Mouse (Mus musculus): ENCODE results near the gene Jph2. TPM values are rescaled to one million over a fixed set of nuclear protein-coding genes. Genes with fewer than 3 reads are reported as not detected.

The Jph2 gene
- total RNA-seq, 2 experiments from 2014 or later = not detected

DNA sequence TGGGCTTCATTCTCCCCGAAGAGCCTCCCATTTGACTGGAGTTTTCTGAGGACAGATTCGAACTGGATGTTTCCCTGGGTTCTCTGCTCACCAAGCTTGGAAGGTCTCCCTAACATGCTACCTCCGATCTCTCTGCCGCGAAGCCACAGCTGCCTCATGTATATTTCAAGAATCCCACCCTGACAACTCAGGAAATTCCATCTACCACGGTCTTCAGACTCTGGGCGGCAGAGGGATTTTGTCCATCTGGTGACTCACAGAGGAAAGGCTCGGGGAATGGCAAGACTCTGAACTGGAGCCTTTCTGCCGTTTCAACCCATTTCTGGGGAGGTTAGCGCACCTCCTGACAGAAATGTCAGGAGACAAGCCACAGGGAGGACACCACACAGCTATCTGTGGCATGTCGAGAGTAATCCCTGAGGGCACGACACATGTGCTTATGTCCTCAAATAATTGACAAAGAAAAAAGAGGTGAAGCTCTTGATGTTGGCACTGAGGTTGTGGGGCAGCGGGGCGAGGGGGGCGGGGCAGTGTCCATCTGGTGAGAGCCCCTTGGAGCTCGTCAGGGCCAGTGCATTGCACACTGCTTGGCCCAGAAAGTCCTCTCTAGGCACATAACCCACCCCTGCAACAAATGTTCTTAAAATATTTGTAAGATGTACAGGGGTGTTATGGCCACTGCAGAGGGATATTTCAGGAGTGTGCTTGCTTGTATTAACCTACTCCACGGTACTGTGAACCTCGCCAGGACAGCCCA, 32.8 kb downstream of the Jph2 start:
- ATAC-seq (replicated peaks; ENCODE audit: poor library complexity, severe bottlenecking) = no peak

DNA sequence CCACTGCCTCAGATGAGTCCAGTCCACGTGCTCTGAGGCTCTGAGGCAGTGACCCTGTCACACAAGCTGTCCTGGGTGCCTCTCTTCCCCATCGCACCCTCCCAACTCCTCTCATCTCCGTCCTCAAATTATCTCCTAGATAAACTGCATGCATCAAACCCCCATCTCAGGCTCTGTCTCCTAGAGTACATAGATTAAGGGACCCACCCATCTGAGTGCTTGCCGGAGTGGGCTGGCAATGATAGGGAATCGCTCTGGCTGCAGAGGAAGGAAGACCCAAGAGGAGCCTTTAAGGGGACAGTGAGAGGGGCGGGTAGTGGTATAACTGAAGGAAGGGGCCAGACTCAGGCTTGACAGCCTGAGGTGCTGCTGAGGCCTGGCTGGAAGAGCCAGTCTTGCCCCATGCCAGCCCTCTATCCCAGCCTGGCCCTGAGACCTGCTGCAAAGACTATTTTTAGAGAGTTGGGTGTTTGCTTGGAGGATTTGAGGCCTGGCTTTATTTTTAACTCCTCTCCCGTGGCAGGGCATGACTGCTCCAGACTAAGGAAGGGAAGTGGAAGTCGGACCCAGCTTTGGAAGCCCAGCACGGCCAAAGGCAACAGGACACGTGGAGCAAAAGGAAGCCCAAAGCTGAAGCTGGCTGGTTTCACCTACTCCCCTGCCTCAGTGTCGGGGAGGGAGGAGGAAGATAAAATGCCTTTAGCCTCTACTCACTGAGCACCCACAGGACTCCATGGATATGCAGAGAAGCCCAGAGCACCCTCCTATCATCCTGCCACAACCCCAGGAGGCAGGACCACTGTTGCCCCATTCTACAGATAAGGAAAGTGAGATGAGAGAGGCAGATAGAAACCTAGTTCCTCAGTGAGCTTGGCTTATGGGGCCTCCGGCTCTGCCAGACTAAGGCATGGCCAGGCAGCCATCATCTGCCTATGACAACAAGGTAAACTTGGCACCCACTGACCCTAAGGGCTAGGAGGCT, 34.6 kb downstream of the Jph2 start:
- no peak for ATAC-seq (replicated peaks; ENCODE audit: poor library complexity, severe bottlenecking)

- no peak for ATAC-seq (replicated peaks; ENCODE audit: poor library complexity, severe bottlenecking)
Observed at GRCm38 (mm10) chr2:163360858-163361623, 36.8 kb downstream of the Jph2 start.

- ATAC-seq (replicated peaks; ENCODE audit: poor library complexity, severe bottlenecking) = no peak
Observed at GRCm38 (mm10) chr2:163359253-163359652, 38.5 kb downstream of the Jph2 start.

DNA sequence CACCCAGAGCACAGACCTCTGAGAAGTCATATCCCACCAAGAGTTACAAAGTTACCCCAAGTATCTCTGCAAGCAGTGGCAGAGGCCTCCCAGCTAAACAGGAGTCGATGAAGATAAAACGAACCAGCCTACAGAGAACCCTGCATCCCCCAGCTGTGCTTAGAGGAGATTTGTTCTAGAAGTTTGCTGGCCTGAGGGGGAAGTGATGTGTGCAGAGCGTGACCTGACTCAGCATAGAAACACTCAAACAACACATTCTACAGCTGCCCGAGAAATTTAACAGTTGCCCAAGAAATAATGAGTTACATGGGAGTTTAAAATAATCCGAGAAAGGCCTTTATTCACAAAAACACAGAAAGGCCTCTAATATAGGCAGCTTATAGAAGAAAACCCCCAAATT, 39.1 kb downstream of the Jph2 start:
- ATAC-seq (replicated peaks; ENCODE audit: poor library complexity, severe bottlenecking) = no peak

DNA sequence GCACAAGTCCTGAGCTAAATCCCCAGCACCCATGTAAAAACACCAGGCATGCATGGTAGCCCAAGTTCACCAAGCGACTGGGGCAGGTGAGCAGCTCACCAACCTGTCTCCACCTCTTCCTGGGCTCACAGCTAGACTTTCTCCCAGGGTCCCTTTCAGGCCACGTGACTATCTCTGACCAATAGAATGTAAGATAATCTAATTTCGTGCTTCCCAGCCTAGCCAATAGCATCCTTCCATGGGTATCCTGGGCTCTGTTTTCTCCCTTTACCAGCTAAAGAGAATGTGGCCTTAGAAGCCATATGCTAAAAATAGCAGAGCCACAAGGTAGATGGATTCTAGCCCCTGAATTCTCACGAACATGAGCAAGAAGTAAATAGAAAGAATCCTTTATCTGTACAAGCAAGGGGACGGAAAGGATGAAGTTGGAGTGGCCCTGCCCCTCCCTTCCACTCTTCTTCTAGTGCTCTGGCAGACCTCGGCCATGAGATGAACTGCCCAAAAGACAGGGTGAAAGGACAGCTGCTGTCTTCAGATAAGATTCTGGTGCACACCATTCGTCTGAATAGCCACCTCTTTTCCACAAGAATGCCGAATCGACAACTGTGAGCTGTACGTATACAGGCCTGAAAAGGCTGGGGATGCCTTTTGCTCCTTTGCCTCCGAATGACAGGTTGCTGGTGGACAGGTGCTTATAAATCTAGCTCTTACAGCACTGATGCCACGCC, 41.5 kb downstream of the Jph2 start:
- ATAC-seq (replicated peaks; ENCODE audit: poor library complexity, severe bottlenecking) = no peak

GRCm38 (mm10) chr2:163355666-163356065, 42.1 kb downstream of the Jph2 start:
- no peak for ATAC-seq (replicated peaks; ENCODE audit: poor library complexity, severe bottlenecking)

DNA sequence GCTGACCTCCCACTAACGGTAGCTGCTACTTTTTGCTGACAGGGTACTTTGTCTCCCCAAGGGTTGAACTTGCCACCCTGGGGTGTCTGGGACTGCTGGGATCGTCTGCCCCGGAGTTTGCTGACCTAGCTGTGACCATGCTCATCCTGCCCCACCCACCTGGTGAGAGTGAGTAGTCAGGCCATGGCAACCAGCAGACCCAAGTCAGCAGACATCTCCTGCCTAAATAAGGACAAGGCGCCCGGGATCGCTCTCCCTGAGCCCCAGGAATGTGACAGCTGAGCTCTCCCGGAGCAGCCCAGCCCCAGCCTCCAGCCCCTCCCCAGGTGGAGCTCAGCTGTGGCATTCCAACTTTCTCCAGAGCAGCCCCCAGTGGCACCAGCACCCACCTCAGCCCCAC, 44.1 kb downstream of the Jph2 start:
- no peak for ATAC-seq (replicated peaks; ENCODE audit: poor library complexity, severe bottlenecking)

GRCm38 (mm10) chr2:163350443-163350842, 47.4 kb downstream of the Jph2 start:
- no peak for ATAC-seq (replicated peaks; ENCODE audit: poor library complexity, severe bottlenecking)

DNA sequence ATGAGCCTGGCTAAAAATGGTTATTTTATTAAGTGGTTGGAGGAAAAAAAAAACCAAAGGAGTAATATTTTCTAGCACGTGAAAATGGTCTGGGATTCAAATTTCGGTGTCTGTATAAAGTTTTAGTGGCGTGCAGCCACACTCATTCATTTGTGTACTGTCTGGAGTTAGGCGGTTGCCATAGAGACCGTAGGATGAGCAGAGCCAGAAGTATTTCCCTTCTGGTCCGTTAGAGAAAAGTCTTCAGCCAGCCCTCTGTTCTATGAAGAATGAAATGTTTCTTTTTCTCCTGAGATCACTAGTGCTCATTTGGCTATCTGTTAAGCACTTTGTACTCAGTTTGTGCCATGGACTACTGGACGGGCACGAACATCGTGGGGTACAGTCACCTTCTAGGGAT, 48.4 kb downstream of the Jph2 start:
- ATAC-seq (replicated peaks; ENCODE audit: poor library complexity, severe bottlenecking) = no peak

- no peak for ATAC-seq (replicated peaks; ENCODE audit: poor library complexity, severe bottlenecking)
Observed at GRCm38 (mm10) chr2:163348677-163349076, 49.1 kb downstream of the Jph2 start.

DNA sequence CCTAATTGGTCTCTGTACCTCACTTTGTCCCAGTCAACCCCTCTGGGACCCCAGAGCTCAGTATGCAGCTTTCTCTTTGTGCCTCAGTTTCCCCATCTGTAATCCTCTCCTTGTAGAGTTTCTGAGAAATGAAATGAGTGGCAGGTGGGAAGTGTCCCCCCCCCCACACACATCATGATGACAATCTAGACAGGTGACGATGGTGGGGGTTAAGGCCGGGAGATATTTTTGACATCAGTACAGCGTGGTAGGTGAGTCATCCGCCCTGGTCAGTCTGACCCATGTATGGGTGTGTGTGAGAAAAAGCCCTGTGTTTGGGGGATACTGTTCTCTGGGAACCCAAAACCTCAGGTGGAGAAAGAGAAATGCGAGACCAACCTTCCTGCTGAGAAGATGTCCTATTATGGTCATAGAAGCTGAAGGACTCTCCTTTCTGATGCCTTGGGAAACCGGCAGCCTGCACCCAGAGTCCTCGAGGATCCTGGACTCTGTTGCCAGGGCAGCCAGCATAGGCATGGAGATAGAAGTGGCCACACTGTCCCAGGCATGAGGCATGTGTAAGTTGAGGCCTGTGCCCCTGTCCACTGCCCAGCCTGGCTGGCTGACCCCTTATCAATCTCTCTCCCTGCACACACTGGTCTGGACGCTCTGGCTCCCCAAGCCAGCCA, 50.1 kb downstream of the Jph2 start:
- ATAC-seq (replicated peaks; ENCODE audit: poor library complexity, severe bottlenecking) = no peak

- no peak for ATAC-seq (replicated peaks; ENCODE audit: poor library complexity, severe bottlenecking)
Observed at GRCm38 (mm10) chr2:163346497-163346896, 51.3 kb downstream of the Jph2 start.

DNA sequence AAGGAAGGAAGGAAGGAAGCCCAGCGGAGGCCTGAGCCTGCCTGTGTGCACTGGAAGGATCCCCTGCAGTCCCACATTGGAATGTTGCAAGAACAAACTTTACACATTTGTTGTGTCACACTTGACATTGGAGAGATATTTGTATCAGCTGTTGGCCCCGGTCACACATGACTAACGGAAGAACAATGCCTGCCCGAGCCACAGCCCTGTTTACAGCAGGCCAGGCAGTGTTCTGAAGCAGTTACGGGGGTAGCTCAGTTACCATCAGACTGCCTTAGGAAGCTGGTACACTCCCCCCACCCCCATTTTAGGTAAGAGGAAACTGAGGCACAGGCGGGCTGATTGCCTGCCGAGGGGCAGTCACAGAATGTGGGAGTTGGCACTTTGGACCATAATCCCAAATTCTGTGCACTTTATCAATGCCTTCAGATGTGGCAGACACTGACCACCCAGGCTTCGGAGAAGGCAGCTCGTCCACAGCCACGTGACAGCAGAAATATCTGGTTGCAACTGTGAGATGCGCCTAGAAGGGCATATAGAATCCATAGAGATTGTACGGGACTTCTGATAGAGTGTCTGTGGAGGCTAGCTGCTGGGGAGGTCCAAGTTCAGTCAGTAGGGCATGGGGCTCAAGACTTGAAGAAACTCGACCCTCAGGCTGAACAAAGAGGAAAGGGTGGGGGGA, 52.7 kb downstream of the Jph2 start:
- ATAC-seq (replicated peaks; ENCODE audit: poor library complexity, severe bottlenecking) = no peak

GRCm38 (mm10) chr2:163343671-163344070, 54.1 kb downstream of the Jph2 start:
- ATAC-seq (replicated peaks; ENCODE audit: poor library complexity, severe bottlenecking) = no peak

- peak; percentile 71 for ATAC-seq (replicated peaks; ENCODE audit: poor library complexity, severe bottlenecking)
Observed at GRCm38 (mm10) chr2:163340263-163340662, 57.5 kb downstream of the Jph2 start.

DNA sequence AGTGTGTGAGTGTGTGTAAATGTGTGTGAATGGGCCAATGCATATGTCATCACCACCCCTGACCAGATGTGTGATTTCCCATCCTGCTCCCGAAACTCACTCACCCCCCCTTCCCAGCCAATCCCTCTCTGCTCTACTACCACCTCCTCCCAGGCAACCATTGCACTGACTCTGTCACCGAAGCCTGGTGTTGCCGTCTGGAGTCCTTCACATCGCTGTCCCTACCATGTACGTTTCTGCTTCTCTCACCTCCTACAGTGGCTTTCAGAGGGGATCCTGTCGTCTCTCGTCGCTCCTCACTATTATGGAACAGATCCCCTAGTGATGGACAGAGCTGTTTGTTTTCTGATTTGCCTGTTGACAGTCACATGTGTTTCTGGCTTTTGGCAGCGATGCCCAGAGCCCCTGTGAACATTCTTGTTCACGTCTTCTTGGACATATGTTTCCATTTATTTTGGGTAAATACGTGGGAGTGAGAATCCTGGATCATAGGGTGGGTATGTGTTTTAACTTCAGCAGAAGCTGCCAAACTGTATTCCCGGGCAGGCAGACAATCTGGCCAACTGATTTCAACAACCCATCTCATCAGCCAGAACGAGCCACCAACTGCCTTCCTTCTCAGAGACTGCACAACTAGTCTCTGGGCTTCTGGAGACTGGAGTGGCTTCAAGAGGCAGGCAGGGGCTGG, 65.3 kb downstream of the Jph2 start:
- ATAC-seq (replicated peaks; ENCODE audit: poor library complexity, severe bottlenecking) = no peak

DNA sequence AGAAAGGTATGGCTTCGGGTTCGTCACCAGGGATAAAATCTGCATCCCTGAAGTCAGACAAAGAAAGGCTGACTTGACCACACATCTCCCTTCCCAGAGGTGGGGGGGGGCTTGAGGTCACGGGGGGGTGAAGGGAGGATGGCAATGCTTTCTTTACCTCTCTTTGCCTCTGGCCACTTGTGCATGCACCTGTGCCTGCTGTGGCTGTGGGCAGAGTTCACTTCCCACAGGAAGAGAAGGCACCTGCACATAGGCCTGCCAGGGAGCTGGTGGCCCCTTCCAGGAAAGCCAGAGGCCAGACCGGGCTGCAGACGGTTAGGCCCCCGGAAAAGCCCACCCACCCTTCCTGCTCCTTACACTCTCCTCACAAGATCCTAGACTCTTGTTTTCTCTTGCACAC, 66.4 kb downstream of the Jph2 start:
- no peak for ATAC-seq (replicated peaks; ENCODE audit: poor library complexity, severe bottlenecking)

Data from granulocyte monocyte progenitor cell, adult 5-6 weeks (primary cell).